Mouse (Mus musculus) right cerebral cortex, postnatal 36 days (tissue): ENCODE results near the gene Kif21b.

Source experiments
- DNase-seq, 2 experiments: peaks; one replicate each; pipeline ENCODE4 v3.0.0; 2022; ENCODE audit warnings: low spot score in 2 of 2, mixed read lengths in 1 of 2

The Kif21b gene

GRCm38 (mm10) chr1:136130951-136131558 is at the start of gene Kif21b:
Gene Kif21b (plus strand): TSS chr1:136131389.
- DNase-seq: peak; percentile 88 to 92

- no peak for DNase-seq
These were observed 45.1 kb upstream of the Kif21b start for GRCm38 (mm10) chr1:136085988-136086685.

- peak in 1 of 2 experiments; percentile 20 for DNase-seq
These were observed 41.6 kb upstream of the Kif21b start for GRCm38 (mm10) chr1:136089368-136090165.

DNA sequence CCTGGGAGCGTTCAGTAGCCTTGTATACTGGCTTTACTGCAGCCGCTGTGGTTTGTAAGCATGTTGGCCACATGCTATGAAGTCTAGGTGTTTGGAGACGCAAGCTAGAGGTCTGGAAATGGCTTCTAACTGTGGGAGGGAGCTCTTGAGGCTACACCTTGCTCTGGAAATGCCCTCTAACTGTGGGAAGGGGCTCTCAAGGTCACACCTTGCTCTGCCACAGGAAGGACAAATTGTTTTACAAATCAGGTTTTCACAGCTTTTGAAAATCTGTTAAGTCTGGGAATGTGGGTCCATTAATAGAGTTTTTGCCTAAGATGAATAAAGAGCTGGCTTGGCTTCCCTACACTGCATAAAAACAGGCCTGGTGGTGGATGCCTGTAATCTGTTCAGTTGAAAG is 37.5 kb upstream of the Kif21b start:
- no peak for DNase-seq

GRCm38 (mm10) chr1:136094807-136095206 is 36.4 kb upstream of the Kif21b start:
- no peak for DNase-seq

GRCm38 (mm10) chr1:136102094-136102493 is 29.1 kb upstream of the Kif21b start:
- no peak for DNase-seq

GRCm38 (mm10) chr1:136102551-136102950 is 28.6 kb upstream of the Kif21b start:
- no peak for DNase-seq

DNA sequence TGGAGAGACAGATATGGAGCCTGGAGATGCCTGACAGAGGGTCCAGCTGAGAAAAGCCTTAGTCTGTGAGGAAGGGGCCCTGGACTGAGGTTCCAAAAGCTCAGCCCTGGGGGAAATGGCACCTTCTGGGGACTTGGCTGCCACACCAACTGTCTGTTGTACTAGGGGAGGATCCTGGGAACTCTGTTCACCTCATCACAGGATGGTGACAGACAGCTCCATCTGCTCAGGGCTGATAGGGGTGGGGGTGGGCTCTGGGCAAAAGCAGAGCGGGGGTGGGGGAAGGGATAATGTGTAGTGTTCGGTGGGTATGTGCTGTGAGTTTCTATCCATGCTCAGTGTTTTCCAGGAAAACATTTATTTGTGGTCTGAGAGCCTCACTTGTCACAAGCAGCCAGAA is 28.2 kb upstream of the Kif21b start:
- no peak for DNase-seq

DNA sequence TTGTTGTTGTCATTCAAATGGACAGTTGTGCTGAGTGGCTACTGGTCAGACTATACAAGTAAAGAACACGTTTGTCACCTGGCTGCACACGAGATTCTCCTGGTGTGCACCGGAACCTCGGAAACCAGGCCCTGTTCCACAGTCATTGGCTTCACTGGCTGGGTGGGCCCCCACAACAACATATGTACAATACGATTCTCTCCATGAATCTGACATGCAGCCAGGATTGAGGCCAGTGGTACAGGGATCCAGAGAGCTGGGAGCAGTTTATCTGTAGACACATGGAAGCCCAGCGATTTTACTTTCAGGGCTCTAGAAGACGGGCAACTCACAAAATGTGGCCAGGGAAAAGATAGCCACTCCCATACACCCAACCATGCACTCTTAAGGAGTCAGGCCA is 27.5 kb upstream of the Kif21b start:
- no peak for DNase-seq

- no peak for DNase-seq
These were observed 26.4 kb upstream of the Kif21b start for GRCm38 (mm10) chr1:136104741-136105140.

GRCm38 (mm10) chr1:136109464-136109863 is 21.7 kb upstream of the Kif21b start:
- DNase-seq: no peak

DNA sequence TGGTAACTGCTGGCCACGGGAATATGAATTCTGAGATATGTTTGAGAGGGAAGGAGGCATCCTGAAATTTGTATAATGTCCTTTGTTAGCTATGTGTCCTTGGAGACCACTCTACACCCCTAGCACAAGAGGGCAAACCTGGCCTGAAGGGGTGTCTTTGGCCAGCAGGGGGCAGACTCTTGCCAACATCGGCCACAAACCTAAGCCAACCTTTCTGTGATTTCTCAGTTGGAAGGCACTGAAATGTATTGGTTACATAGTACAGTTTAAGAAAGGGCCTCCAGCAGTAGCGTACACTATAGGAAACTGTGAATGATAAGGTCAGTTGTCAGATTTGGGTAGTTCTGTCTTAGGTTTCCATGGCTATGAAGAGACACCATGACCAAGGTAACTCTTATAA is 15.0 kb upstream of the Kif21b start:
- no peak for DNase-seq

- no peak for DNase-seq
These were observed 14.1 kb upstream of the Kif21b start for GRCm38 (mm10) chr1:136117069-136117468.

DNA sequence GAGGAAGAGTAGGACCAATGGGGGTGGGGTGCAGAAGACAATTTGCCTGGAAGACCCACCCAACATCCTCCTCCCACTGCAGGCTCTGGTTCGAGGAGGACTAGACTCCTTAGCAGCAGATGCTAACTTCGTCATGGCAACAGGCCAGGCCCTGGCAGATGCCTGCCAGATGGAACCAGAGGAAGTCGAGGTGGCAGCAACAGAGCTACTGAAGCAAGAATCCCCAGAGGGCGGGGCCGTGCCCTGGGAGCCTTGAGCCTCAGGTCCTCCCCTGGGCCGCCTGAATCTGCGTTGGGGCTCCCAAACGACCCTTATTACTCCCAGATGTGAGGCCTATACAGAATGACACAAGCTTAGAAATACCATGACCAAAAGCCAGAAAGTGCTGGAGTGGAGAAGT is 12.3 kb upstream of the Kif21b start:
- DNase-seq: peak; percentile 81 to 88

- DNase-seq: no peak
These were observed 11.5 kb upstream of the Kif21b start for GRCm38 (mm10) chr1:136119571-136120262.

GRCm38 (mm10) chr1:136120263-136120603 is 11.0 kb upstream of the Kif21b start:
- DNase-seq: no peak

DNA sequence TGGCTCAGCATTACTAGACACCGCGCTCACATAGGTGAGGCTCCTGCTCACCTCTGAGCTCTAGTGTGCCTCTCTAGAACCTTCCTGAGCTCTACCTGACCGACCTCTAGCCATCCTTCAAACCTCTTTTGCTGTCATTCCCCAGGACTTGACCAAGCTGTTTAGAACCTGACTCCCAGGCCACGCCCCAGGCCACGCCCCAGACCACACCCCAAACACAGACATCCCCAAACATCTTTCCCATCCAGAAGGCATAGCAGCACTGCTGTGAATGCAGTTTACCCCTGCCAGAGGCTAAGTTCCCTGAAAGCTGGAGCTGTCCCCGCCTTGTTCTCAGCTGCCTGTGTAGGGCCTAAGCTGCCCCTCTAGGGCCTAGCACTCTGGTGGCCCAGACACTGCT is 10.4 kb upstream of the Kif21b start:
- DNase-seq: no peak

- no peak for DNase-seq
These were observed 9.2 kb upstream of the Kif21b start for GRCm38 (mm10) chr1:136122030-136122429.

DNA sequence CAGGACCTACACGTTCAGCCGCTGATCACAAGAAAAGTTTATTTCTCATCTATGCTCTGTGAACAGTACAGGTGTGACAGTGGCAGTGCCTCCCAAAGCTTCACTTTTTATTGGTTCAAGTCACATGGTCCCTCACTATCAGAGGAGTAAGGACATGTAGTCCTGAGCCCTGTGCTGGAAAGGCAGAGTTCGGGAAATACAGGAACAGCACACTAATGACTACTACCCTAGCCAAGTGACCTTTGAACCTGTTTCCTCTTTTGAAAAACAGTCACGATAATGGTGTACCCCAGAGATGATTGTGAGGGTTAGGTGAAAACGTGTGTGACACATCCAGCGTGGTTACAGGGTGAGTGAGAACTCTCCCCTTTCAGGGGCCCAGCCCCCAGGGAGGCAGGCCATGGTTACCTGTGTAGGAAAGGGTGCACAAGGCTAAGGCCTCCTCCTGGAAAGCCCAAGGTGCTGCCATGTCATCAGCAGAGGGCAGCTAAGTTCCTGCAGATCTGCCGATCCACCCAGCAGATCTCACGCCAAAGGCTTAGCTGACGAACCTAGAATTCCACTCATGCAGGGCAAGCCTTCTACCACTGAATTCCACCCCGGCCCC is 4.9 kb upstream of the Kif21b start:
- no peak for DNase-seq

- DNase-seq: no peak
These were observed 4.3 kb upstream of the Kif21b start for GRCm38 (mm10) chr1:136126895-136127294.

DNA sequence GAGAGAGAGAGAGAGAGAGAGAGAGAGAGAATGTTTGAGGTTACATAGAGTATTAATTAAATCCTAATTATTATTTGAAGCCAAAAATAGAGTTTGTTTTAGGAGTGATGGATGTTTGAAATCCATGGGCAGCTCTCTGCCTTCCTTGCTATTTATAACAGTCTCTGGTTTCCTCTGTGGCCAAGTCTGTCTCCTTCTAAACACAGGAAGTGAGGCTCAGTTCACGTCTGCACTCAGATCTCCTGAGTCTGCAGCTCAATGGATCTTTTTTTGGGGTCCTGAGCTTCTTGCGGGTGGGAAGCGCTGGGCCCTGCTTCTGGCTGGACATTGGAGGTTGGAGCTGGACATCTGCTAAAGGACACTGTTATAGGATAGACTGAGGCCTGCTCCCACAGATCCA is 3.3 kb upstream of the Kif21b start:
- no peak for DNase-seq

DNA sequence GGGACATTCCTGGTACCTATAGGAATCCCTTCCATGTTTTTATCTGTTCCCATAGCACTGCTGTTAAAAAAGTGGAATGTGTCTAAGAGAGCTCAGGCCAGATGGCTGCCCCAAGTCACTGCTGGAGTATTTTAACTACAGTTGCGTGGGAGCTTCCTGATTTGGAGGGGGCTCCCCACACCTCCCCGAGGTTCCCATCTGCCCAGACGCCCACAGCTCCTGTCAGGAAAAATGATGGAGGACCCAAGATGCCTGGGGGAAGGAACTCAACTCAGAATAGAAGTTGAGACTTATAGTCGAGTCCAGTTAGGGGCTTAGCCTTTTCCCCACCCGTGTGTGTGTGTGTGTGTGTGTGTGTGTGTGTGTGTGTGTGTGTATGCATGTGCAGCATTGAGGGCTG is 2.8 kb upstream of the Kif21b start:
- DNase-seq: peak; percentile 77 to 85
